Mouse (Mus musculus): ENCODE results near the gene Zfp426. TPM values are rescaled to one million over a fixed set of nuclear protein-coding genes. Genes with fewer than 3 reads are reported as not detected.

Zfp426 gene
- polyA plus RNA-seq (2012; rRNA removed) = 4.6 and 5.6 TPM in 2 replicates

- Histone ChIP-seq H3K4me1 (ENCODE audit: control insufficient read depth, insufficient read depth, low read length) (peaks cover 18% of the 10 kb centered on the region), H3K36me3 (ENCODE audit: control insufficient read depth, insufficient read depth, low read length) (no peaks in the 10 kb centered on the region), H3K27me3 (replicated peaks; ENCODE audit: control insufficient read depth, insufficient read depth, low read length) (no peaks in the 10 kb centered on the region), H3K27ac (ENCODE audit: insufficient read depth, low read depth, low read length) (peak within 1 kb of the TSS; percentile 93), H3K4me3 (ENCODE audit: insufficient read depth, low read depth, low read length) (peak within 1 kb of the TSS; percentile 93)
- TF ChIP-seq POLR2A (IDR thresholded peaks at IDR 0.05; ENCODE audit: low read depth, low read length) (peak; percentile 64), CTCF (conservative IDR thresholded peaks at IDR 0.05; ENCODE audit: insufficient read depth, insufficient read length, low read depth, low read length) (no peak)
- under 1% methylated on average over 40 of the region's 40 CpGs for WGBS
- DNase-seq = peak; percentile 90
Measured at GRCm38 (mm10) chr9:20492527-20493233, at the start of gene Zfp426. Zfp426 (minus strand) TSS chr9:20492746.

GRCm38 (mm10) chr9:20536598-20536997 is 44.1 kb upstream of the Zfp426 start:
- TF ChIP-seq CTCF (conservative IDR thresholded peaks at IDR 0.05; ENCODE audit: insufficient read depth, insufficient read length, low read depth, low read length) (no peak), POLR2A (IDR thresholded peaks at IDR 0.05; ENCODE audit: low read depth, low read length) (no peak)
- DNase-seq = no peak
- 75% methylated on average over 2 of the region's 2 CpGs for WGBS

GRCm38 (mm10) chr9:20534326-20534926 is 41.9 kb upstream of the Zfp426 start:
- H3K4me1 ChIP-seq (ENCODE audit: control insufficient read depth, insufficient read depth, low read length) = no peaks in the 10 kb centered on the region
- WGBS = 78% methylated on average over 8 of the region's 8 CpGs
- H3K36me3 ChIP-seq (ENCODE audit: control insufficient read depth, insufficient read depth, low read length) = no peaks in the 10 kb centered on the region
- no peaks in the 10 kb centered on the region for H3K27me3 ChIP-seq (replicated peaks; ENCODE audit: control insufficient read depth, insufficient read depth, low read length)
- no peak overlapping the region for H3K27ac ChIP-seq (ENCODE audit: insufficient read depth, low read depth, low read length)
- TF ChIP-seq POLR2A (IDR thresholded peaks at IDR 0.05; ENCODE audit: low read depth, low read length) (no peak), CTCF (conservative IDR thresholded peaks at IDR 0.05; ENCODE audit: insufficient read depth, insufficient read length, low read depth, low read length) (no peak)
- H3K4me3 ChIP-seq (ENCODE audit: insufficient read depth, low read depth, low read length) = no peak overlapping the region
- no peak for DNase-seq

More at GRCm38 (mm10) chr9:20536598-20536997, 44.1 kb upstream of the Zfp426 start:
- H3K27ac ChIP-seq (ENCODE audit: insufficient read depth, low read depth, low read length) = no peak overlapping the region
- no peak overlapping the region for H3K4me3 ChIP-seq (ENCODE audit: insufficient read depth, low read depth, low read length)
- no peaks in the 10 kb centered on the region for H3K27me3 ChIP-seq (replicated peaks; ENCODE audit: control insufficient read depth, insufficient read depth, low read length)
- H3K4me1 ChIP-seq (ENCODE audit: control insufficient read depth, insufficient read depth, low read length) = no peaks in the 10 kb centered on the region
- no peaks in the 10 kb centered on the region for H3K36me3 ChIP-seq (ENCODE audit: control insufficient read depth, insufficient read depth, low read length)

GRCm38 (mm10) chr9:20521306-20521957 is 28.9 kb upstream of the Zfp426 start, which contains the start of gene Zfp266:
Zfp266 (minus strand) TSS chr9:20521417.
- Histone ChIP-seq H3K27ac (ENCODE audit: insufficient read depth, low read depth, low read length) (peak within 1 kb of the TSS; percentile 90), H3K4me3 (ENCODE audit: insufficient read depth, low read depth, low read length) (peak within 1 kb of the TSS; percentile 90), H3K36me3 (ENCODE audit: control insufficient read depth, insufficient read depth, low read length) (no peaks in the 10 kb centered on the region), H3K4me1 (ENCODE audit: control insufficient read depth, insufficient read depth, low read length) (peaks cover 4% of the 10 kb centered on the region; the same call in 1 of the 2 replicates), H3K27me3 (replicated peaks; ENCODE audit: control insufficient read depth, insufficient read depth, low read length) (no peaks in the 10 kb centered on the region)
- peak; percentile 94 for DNase-seq
- TF ChIP-seq CTCF (conservative IDR thresholded peaks at IDR 0.05; ENCODE audit: insufficient read depth, insufficient read length, low read depth, low read length) (no peak), POLR2A (IDR thresholded peaks at IDR 0.05; ENCODE audit: low read depth, low read length) (peak; percentile 21)
- WGBS = under 1% methylated on average over 46 of the region's 46 CpGs

GRCm38 (mm10) chr9:20520531-20521210 is 28.1 kb upstream of the Zfp426 start:
- no peaks in the 10 kb centered on the region for H3K27me3 ChIP-seq (replicated peaks; ENCODE audit: control insufficient read depth, insufficient read depth, low read length)
- H3K4me3 ChIP-seq (ENCODE audit: insufficient read depth, low read depth, low read length) = peak overlapping the region; percentile 90
- WGBS = under 1% methylated on average over 17 of the region's 17 CpGs
- no peaks in the 10 kb centered on the region for H3K36me3 ChIP-seq (ENCODE audit: control insufficient read depth, insufficient read depth, low read length)
- DNase-seq = no peak
- H3K4me1 ChIP-seq (ENCODE audit: control insufficient read depth, insufficient read depth, low read length) = peaks cover 4% of the 10 kb centered on the region; the same call in 1 of the 2 replicates
- peak overlapping the region; percentile 90; the same call in 1 of the 2 replicates for H3K27ac ChIP-seq (ENCODE audit: insufficient read depth, low read depth, low read length)
- TF ChIP-seq POLR2A (IDR thresholded peaks at IDR 0.05; ENCODE audit: low read depth, low read length) (no peak), CTCF (conservative IDR thresholded peaks at IDR 0.05; ENCODE audit: insufficient read depth, insufficient read length, low read depth, low read length) (no peak)

GRCm38 (mm10) chr9:20519949-20520348 is 27.4 kb upstream of the Zfp426 start:
- 45% methylated on average over 4 of the region's 4 CpGs for WGBS
- no peaks in the 10 kb centered on the region for H3K36me3 ChIP-seq (ENCODE audit: control insufficient read depth, insufficient read depth, low read length)
- TF ChIP-seq CTCF (conservative IDR thresholded peaks at IDR 0.05; ENCODE audit: insufficient read depth, insufficient read length, low read depth, low read length) (no peak), POLR2A (IDR thresholded peaks at IDR 0.05; ENCODE audit: low read depth, low read length) (no peak)
- H3K4me3 ChIP-seq (ENCODE audit: insufficient read depth, low read depth, low read length) = no peak overlapping the region
- H3K4me1 ChIP-seq (ENCODE audit: control insufficient read depth, insufficient read depth, low read length) = peaks cover 4% of the 10 kb centered on the region; the same call in 1 of the 2 replicates
- no peaks in the 10 kb centered on the region for H3K27me3 ChIP-seq (replicated peaks; ENCODE audit: control insufficient read depth, insufficient read depth, low read length)
- no peak overlapping the region for H3K27ac ChIP-seq (ENCODE audit: insufficient read depth, low read depth, low read length)
- no peak for DNase-seq
